Mouse (Mus musculus): ENCODE data around the gene Sctr. TPM values are rescaled to one million over a fixed set of nuclear protein-coding genes. Genes with fewer than 3 reads are reported as not detected.

Sctr gene
- polyA plus RNA-seq, 1 experiment from 2014 or later, result 0.11 TPM

DNA sequence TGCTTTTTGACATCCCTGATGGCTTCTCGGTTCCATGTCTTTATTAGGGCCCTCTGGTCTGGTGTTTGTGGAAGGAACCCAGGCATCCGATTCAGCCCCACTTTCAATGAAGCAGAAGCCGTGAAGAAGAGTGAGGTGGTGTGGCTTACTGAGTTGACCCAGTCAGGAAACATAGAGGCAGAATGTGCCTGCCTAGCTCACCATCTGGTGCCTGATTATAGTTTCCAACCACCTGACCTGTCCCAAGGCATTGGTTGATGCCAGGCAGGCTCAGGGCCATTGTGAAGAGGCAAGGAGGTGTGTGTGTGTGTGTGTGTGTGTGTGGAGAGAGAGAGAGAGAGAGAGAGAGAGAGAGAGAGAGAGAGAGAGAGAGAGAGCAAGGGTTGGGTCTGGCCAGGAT is 23.8 kb downstream of the Sctr start:
- 68% methylated on average over 3 of the region's 3 CpGs for WGBS
- no peak for ATAC-seq (ENCODE audit: insufficient number of reproducible peaks, insufficient read depth, low FRiP score, low read depth)
- no peak overlapping the region for H3K4me3 ChIP-seq (ENCODE audit: control insufficient read depth in 1 of 2, insufficient read depth in 1 of 2, low read depth in 1 of 2, low read length in 2 of 2)

DNA sequence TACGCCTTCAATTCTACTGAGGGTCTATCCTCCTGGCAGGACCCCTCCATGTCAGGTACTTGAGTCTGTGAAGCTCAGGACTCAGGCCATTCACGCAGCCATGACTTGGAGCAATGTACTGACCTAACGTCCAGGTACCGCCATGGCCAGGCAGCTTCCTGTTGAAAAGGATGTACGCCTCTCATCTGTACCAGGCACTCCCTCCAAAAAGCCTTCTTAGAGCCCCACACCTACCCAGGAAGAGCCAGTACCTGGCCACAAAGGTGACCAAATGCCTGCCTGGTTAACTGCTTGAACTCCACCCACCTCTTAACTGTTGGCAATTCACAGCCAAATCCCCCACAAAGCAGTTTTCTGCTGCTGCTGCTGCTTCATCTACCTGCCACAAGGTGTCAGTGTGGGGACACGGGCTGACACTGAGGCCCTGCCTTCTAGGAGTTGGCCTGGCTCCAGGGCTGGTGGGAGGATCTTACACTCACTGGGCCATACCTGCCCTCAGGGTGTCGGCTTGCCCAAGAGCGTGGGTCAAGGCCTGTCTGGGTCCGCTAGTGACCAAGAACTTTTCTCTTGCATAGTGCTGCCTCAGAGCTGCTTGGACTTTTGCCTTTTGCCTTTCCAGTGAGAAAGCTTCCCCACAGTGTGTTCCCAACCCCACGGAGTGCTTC is 26.2 kb downstream of the Sctr start:
- H3K4me3 ChIP-seq (ENCODE audit: control insufficient read depth in 1 of 2, insufficient read depth in 1 of 2, low read depth in 1 of 2, low read length in 2 of 2), result no peak overlapping the region
- no peak overlapping the region for H3K4me2 ChIP-seq (ENCODE audit: low read length)
- no peaks in the 10 kb centered on the region for H3K36me3 ChIP-seq (ENCODE audit: control insufficient read depth, insufficient read depth, low read length)
- H3K4me1 ChIP-seq (ENCODE audit: control insufficient read depth in 2 of 2, insufficient read depth in 2 of 2, low read length in 2 of 2), result peaks cover 10% of the 10 kb centered on the region in 2 experiments
- no peaks in the 10 kb centered on the region for H3K9me3 ChIP-seq (ENCODE audit: control insufficient read depth, low read length)
- H3K27ac ChIP-seq (replicated peaks in 1 of 2; ENCODE audit: control insufficient read depth in 1 of 2, insufficient read depth in 1 of 2, low read depth in 2 of 2, low read length in 2 of 2), result no peak overlapping the region
- no peaks in the 10 kb centered on the region for H3K27me3 ChIP-seq (ENCODE audit: control insufficient read depth, insufficient read depth, low read length)
- 42% methylated on average over 10 of the region's 10 CpGs for WGBS
- no peak for ATAC-seq (ENCODE audit: insufficient number of reproducible peaks, insufficient read depth, low FRiP score, low read depth)
- no peak overlapping the region for H3K9ac ChIP-seq (ENCODE audit: low read length)

More for the DNA sequence above, 23.8 kb downstream of the Sctr start:
- H3K4me1 ChIP-seq (ENCODE audit: control insufficient read depth in 2 of 2, insufficient read depth in 2 of 2, low read length in 2 of 2), result peaks cover 12 to 17% of the 10 kb centered on the region in 2 experiments
- no peaks in the 10 kb centered on the region for H3K9me3 ChIP-seq (ENCODE audit: control insufficient read depth, low read length)
- H3K27me3 ChIP-seq (ENCODE audit: control insufficient read depth, insufficient read depth, low read length), result no peaks in the 10 kb centered on the region
- no peaks in the 10 kb centered on the region for H3K36me3 ChIP-seq (ENCODE audit: control insufficient read depth, insufficient read depth, low read length)
- no peak overlapping the region for H3K4me2 ChIP-seq (ENCODE audit: low read length)
- no peak overlapping the region for H3K9ac ChIP-seq (ENCODE audit: low read length)
- H3K27ac ChIP-seq (replicated peaks in 1 of 2; ENCODE audit: control insufficient read depth in 1 of 2, insufficient read depth in 1 of 2, low read depth in 2 of 2, low read length in 2 of 2), result no peak overlapping the region

DNA sequence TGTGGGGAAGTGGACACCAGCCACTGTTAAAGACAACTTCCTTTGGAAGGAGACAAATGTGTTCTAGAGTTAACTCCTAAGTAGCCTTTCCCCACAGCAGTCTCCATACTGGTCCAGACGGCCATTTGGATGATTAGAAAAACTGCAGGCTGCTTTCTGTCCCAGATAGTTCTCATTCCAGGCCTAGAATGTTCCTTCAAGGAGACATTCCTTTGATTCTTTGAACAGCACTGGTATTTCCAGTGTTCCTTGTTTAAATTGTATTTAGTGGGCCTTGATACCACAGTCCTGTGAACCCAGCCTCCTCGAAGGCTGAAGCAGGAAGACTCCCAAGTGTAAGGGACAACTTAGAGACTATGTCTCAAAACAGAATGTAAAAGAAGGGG is 26.8 kb downstream of the Sctr start:
- Histone ChIP-seq H3K4me2 (ENCODE audit: low read length) (no peak overlapping the region), H3K9ac (ENCODE audit: low read length) (no peak overlapping the region), H3K27ac (replicated peaks in 1 of 2; ENCODE audit: control insufficient read depth in 1 of 2, insufficient read depth in 1 of 2, low read depth in 2 of 2, low read length in 2 of 2) (no peak overlapping the region), H3K9me3 (ENCODE audit: control insufficient read depth, low read length) (no peaks in the 10 kb centered on the region), H3K27me3 (ENCODE audit: control insufficient read depth, insufficient read depth, low read length) (no peaks in the 10 kb centered on the region), H3K4me3 (ENCODE audit: control insufficient read depth in 1 of 2, insufficient read depth in 1 of 2, low read depth in 1 of 2, low read length in 2 of 2) (no peak overlapping the region), H3K4me1 (ENCODE audit: control insufficient read depth in 2 of 2, insufficient read depth in 2 of 2, low read length in 2 of 2) (peaks cover 8 to 9% of the 10 kb centered on the region in 2 experiments), H3K36me3 (ENCODE audit: control insufficient read depth, insufficient read depth, low read length) (no peaks in the 10 kb centered on the region)
- ATAC-seq (ENCODE audit: insufficient number of reproducible peaks, insufficient read depth, low FRiP score, low read depth), result no peak
- WGBS, result 60% methylated on average over 2 of the region's 2 CpGs

GRCm38 (mm10) chr1:120034793-120035192 is 28.1 kb downstream of the Sctr start:
- Histone ChIP-seq H3K4me3 (ENCODE audit: control insufficient read depth in 1 of 2, insufficient read depth in 1 of 2, low read depth in 1 of 2, low read length in 2 of 2) (no peak overlapping the region), H3K4me1 (ENCODE audit: control insufficient read depth in 2 of 2, insufficient read depth in 2 of 2, low read length in 2 of 2) (peaks cover 8 to 9% of the 10 kb centered on the region in 2 experiments), H3K27me3 (ENCODE audit: control insufficient read depth, insufficient read depth, low read length) (no peaks in the 10 kb centered on the region), H3K36me3 (ENCODE audit: control insufficient read depth, insufficient read depth, low read length) (no peaks in the 10 kb centered on the region), H3K9ac (ENCODE audit: low read length) (no peak overlapping the region), H3K27ac (replicated peaks in 1 of 2; ENCODE audit: control insufficient read depth in 1 of 2, insufficient read depth in 1 of 2, low read depth in 2 of 2, low read length in 2 of 2) (no peak overlapping the region), H3K4me2 (ENCODE audit: low read length) (no peak overlapping the region), H3K9me3 (ENCODE audit: control insufficient read depth, low read length) (no peaks in the 10 kb centered on the region)
- WGBS, result 38% methylated on average over 1 of the region's 1 CpGs
- ATAC-seq (ENCODE audit: insufficient number of reproducible peaks, insufficient read depth, low FRiP score, low read depth), result no peak

DNA sequence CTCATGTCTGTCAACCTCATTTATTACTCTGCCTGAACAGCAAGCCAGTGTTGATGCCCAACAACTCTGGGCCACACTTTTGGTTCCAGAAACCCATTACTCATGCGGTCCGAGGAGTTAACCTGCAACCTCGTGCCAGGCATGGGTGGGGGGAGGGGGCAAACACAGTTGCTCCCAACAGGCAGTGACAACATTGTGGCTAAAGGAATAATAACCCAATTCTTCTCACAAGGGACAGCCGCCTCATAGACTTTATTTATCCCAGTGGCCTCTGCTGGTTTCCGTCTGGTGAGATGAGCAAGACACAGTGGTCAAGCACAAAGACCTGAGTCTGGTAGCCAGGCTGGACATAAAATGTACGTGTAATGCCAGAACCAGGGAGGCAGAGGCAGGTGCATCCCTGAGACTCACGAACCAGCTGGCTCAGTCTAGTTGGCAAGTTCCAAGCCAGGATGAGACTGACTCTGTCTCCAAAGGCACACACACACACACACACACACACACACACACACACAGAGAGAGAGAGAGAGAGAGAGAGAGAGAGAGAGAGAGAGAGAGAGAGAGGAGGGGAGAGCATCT is 28.9 kb downstream of the Sctr start:
- no peaks in the 10 kb centered on the region for H3K36me3 ChIP-seq (ENCODE audit: control insufficient read depth, insufficient read depth, low read length)
- H3K4me1 ChIP-seq (ENCODE audit: control insufficient read depth in 2 of 2, insufficient read depth in 2 of 2, low read length in 2 of 2), result peaks cover 8 to 9% of the 10 kb centered on the region in 2 experiments
- H3K27me3 ChIP-seq (ENCODE audit: control insufficient read depth, insufficient read depth, low read length), result no peaks in the 10 kb centered on the region
- no peak overlapping the region for H3K9ac ChIP-seq (ENCODE audit: low read length)
- no peak overlapping the region for H3K4me3 ChIP-seq (ENCODE audit: control insufficient read depth in 1 of 2, insufficient read depth in 1 of 2, low read depth in 1 of 2, low read length in 2 of 2)
- H3K4me2 ChIP-seq (ENCODE audit: low read length), result no peak overlapping the region
- 87% methylated on average over 7 of the region's 7 CpGs for WGBS
- no peak overlapping the region for H3K27ac ChIP-seq (replicated peaks in 1 of 2; ENCODE audit: control insufficient read depth in 1 of 2, insufficient read depth in 1 of 2, low read depth in 2 of 2, low read length in 2 of 2)
- H3K9me3 ChIP-seq (ENCODE audit: control insufficient read depth, low read length), result no peaks in the 10 kb centered on the region
- ATAC-seq (ENCODE audit: insufficient number of reproducible peaks, insufficient read depth, low FRiP score, low read depth), result no peak

GRCm38 (mm10) chr1:120037021-120037683 is 30.5 kb downstream of the Sctr start:
- 52% methylated on average over 9 of the region's 9 CpGs for WGBS
- Histone ChIP-seq H3K4me1 (ENCODE audit: control insufficient read depth in 2 of 2, insufficient read depth in 2 of 2, low read length in 2 of 2) (peaks cover 8 to 9% of the 10 kb centered on the region in 2 experiments), H3K4me3 (ENCODE audit: control insufficient read depth in 1 of 2, insufficient read depth in 1 of 2, low read depth in 1 of 2, low read length in 2 of 2) (no peak overlapping the region), H3K9me3 (ENCODE audit: control insufficient read depth, low read length) (no peaks in the 10 kb centered on the region), H3K4me2 (ENCODE audit: low read length) (no peak overlapping the region), H3K27ac (replicated peaks in 1 of 2; ENCODE audit: control insufficient read depth in 1 of 2, insufficient read depth in 1 of 2, low read depth in 2 of 2, low read length in 2 of 2) (peak overlapping the region; percentile 55 to 57; a peak in 2 of 4 replicates), H3K9ac (ENCODE audit: low read length) (no peak overlapping the region), H3K36me3 (ENCODE audit: control insufficient read depth, insufficient read depth, low read length) (no peaks in the 10 kb centered on the region), H3K27me3 (ENCODE audit: control insufficient read depth, insufficient read depth, low read length) (no peaks in the 10 kb centered on the region)
- no peak for ATAC-seq (ENCODE audit: insufficient number of reproducible peaks, insufficient read depth, low FRiP score, low read depth)

DNA sequence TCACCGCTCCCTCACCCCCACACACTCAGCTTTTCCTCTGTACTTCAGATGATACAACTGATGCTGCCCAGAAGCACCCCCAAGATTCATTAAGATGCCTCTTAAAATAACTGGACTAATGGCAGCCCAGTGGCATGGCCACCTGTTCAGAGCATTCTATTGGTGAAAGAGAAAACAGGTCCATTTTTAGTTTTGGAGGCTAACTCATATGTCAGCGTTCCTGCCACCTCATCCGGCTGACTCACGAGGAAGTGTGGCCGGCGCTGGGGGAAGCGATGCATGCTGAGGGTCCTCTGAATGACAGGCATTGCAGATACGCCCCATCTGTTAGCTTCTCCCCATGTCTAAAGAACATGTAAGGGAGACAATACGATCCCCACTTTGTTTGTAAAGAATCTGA is 31.9 kb downstream of the Sctr start:
- H3K4me1 ChIP-seq (ENCODE audit: control insufficient read depth in 2 of 2, insufficient read depth in 2 of 2, low read length in 2 of 2), result peaks cover 3 to 7% of the 10 kb centered on the region in 2 experiments; a peak in 3 of 4 replicates
- H3K9me3 ChIP-seq (ENCODE audit: control insufficient read depth, low read length), result no peaks in the 10 kb centered on the region
- H3K27me3 ChIP-seq (ENCODE audit: control insufficient read depth, insufficient read depth, low read length), result no peaks in the 10 kb centered on the region
- 75% methylated on average over 9 of the region's 9 CpGs for WGBS
- no peak overlapping the region for H3K4me3 ChIP-seq (ENCODE audit: control insufficient read depth in 1 of 2, insufficient read depth in 1 of 2, low read depth in 1 of 2, low read length in 2 of 2)
- no peaks in the 10 kb centered on the region for H3K36me3 ChIP-seq (ENCODE audit: control insufficient read depth, insufficient read depth, low read length)
- H3K27ac ChIP-seq (replicated peaks in 1 of 2; ENCODE audit: control insufficient read depth in 1 of 2, insufficient read depth in 1 of 2, low read depth in 2 of 2, low read length in 2 of 2), result no peak overlapping the region
- no peak overlapping the region for H3K9ac ChIP-seq (ENCODE audit: low read length)
- no peak overlapping the region for H3K4me2 ChIP-seq (ENCODE audit: low read length)
- no peak for ATAC-seq (ENCODE audit: insufficient number of reproducible peaks, insufficient read depth, low FRiP score, low read depth)
